Mouse (Mus musculus): ENCODE measurements around the gene Zc3hc1. TPM values are rescaled to one million over a fixed set of nuclear protein-coding genes. Genes with fewer than 3 reads are reported as not detected.
"Not testable (repeated sequence)": the region's sequence is repeated elsewhere in the genome, so short reads cannot be mapped to it uniquely, and the experiment has no call there.

The Zc3hc1 gene
- polyA plus RNA-seq, 1 experiment from 2014 or later = 62.9 TPM

DNA sequence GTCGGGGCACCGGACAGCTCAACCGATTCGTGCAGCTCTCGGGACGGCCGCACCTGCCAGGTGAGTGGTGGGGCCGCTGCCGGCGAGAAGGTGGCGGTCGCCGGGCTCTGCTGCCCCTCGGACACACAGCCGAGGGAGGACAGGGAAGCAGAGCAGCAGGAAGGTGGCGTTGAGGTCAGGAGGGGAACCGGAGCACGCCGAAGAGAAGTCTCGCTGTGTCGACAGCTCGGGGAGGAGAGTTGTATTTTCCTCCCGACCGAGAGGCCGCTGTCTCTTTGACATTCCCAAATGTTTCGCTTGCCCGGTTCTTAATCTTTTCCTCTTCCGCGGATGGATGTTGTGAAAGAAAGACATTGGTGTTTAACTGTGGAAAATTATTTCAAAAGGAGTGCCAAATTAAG, 11.3 kb upstream of the Zc3hc1 start:
- ATAC-seq (ENCODE audit: low FRiP score, low read depth) = peak; percentile 43
- Histone ChIP-seq H3K27ac (peak overlapping the region; percentile 74), H3K27me3 (replicated peaks) (no peaks in the 10 kb centered on the region), H3K9ac (peak overlapping the region; percentile 97), H3K4me2 (replicated peaks) (peak overlapping the region; percentile 65), H3K4me3 (peak overlapping the region; percentile 97), H3K36me3 (no peaks in the 10 kb centered on the region), H3K4me1 (peaks cover 4% of the 10 kb centered on the region; the same call in 1 of the 2 replicates), H3K9me3 (no peaks in the 10 kb centered on the region)
- WGBS = under 1% methylated on average over 29 of the region's 29 CpGs

- Histone ChIP-seq H3K9ac (peak within 1 kb of the TSS; percentile 97), H3K4me1 (peaks cover 4% of the 10 kb centered on the region; the same call in 1 of the 2 replicates), H3K4me3 (peak within 1 kb of the TSS; percentile 97), H3K36me3 (no peaks in the 10 kb centered on the region), H3K27ac (peak within 1 kb of the TSS; percentile 92), H3K27me3 (replicated peaks) (no peaks in the 10 kb centered on the region), H3K9me3 (no peaks in the 10 kb centered on the region), H3K4me2 (replicated peaks) (peak within 1 kb of the TSS; percentile 65)
- peak; percentile 100 for ATAC-seq (ENCODE audit: low FRiP score, low read depth)
- under 1% methylated on average over 41 of the region's 41 CpGs for WGBS
Measured at GRCm38 (mm10) chr6:30401308-30402015, 10.6 kb upstream of the Zc3hc1 start, which contains the start of gene Klhdc10. Gene Klhdc10, plus strand, starts transcription at chr6:30401868.

GRCm38 (mm10) chr6:30400716-30401115, 9.9 kb upstream of the Zc3hc1 start:
- no peaks in the 10 kb centered on the region for H3K36me3 ChIP-seq
- peak overlapping the region; percentile 92; the same call in 1 of the 2 replicates for H3K27ac ChIP-seq
- no peak for ATAC-seq (ENCODE audit: low FRiP score, low read depth)
- H3K4me1 ChIP-seq = peaks cover 4% of the 10 kb centered on the region; the same call in 1 of the 2 replicates
- H3K9me3 ChIP-seq = no peaks in the 10 kb centered on the region
- H3K4me3 ChIP-seq = peak overlapping the region; percentile 97
- peak overlapping the region; percentile 65 for H3K4me2 ChIP-seq (replicated peaks)
- H3K27me3 ChIP-seq (replicated peaks) = no peaks in the 10 kb centered on the region
- WGBS = 13% methylated on average over 7 of the region's 7 CpGs
- peak overlapping the region; percentile 55 for H3K9ac ChIP-seq

DNA sequence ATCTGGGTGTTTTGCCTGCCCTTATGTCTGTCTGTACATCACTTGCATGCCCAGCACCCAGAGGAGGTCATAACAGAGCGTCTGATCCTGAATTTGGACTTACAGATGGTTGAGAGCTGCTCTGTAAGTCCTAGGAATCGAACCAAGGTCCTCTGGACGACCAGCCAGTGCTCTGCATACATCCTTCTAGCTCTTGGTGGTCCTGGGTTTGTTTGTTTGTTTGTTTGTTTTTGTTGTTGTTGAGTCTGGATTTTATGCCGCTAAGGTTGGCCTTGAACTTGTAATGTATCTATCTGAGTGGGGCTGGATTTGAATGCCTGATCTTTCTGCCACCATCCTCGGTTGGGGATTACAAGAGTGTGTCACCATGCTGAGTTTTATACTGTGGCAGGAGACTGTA, 9.3 kb upstream of the Zc3hc1 start:
- no peaks in the 10 kb centered on the region for H3K9me3 ChIP-seq
- no peaks in the 10 kb centered on the region for H3K27me3 ChIP-seq (replicated peaks)
- ATAC-seq (ENCODE audit: low FRiP score, low read depth) = no peak
- no peak overlapping the region for H3K9ac ChIP-seq
- 86% methylated on average over 5 of the region's 5 CpGs for WGBS
- H3K4me3 ChIP-seq = no peak overlapping the region
- H3K36me3 ChIP-seq = no peaks in the 10 kb centered on the region
- peaks cover 4% of the 10 kb centered on the region; the same call in 1 of the 2 replicates for H3K4me1 ChIP-seq
- H3K27ac ChIP-seq = no peak overlapping the region
- H3K4me2 ChIP-seq (replicated peaks) = no peak overlapping the region

- Histone ChIP-seq H3K9ac (no peak overlapping the region), H3K9me3 (no peaks in the 10 kb centered on the region), H3K36me3 (peaks cover 3% of the 10 kb centered on the region), H3K27me3 (replicated peaks) (no peaks in the 10 kb centered on the region), H3K4me3 (no peak overlapping the region), H3K4me1 (no peaks in the 10 kb centered on the region), H3K4me2 (replicated peaks) (no peak overlapping the region), H3K27ac (no peak overlapping the region)
- 87% methylated on average over 7 of the region's 7 CpGs for WGBS
- ATAC-seq (ENCODE audit: low FRiP score, low read depth) = no peak
Measured at GRCm38 (mm10) chr6:30391996-30392395, 1.2 kb upstream of the Zc3hc1 start.

GRCm38 (mm10) chr6:30390271-30390670, 557 bp downstream of the Zc3hc1 start:
- not testable (repeated sequence) for H3K9me3 ChIP-seq; H3K4me1 ChIP-seq; H3K27ac ChIP-seq; H3K27me3 ChIP-seq (replicated peaks)
- Histone ChIP-seq H3K4me2 (replicated peaks) (peak overlapping the region; percentile 55), H3K4me3 (peak overlapping the region; percentile 77), H3K9ac (peak overlapping the region; percentile 73), H3K36me3 (peaks cover 19% of the 10 kb centered on the region)
- 24% methylated on average over 4 of the region's 4 CpGs for WGBS
- ATAC-seq (ENCODE audit: low FRiP score, low read depth) = peak; percentile 44; the same call in 1 of the 2 replicates

GRCm38 (mm10) chr6:30381116-30381515, 9.7 kb downstream of the Zc3hc1 start:
- ATAC-seq (ENCODE audit: low FRiP score, low read depth) = no peak
- no peak overlapping the region for H3K4me3 ChIP-seq
- WGBS = 85% methylated on average over 3 of the region's 3 CpGs
- no peaks in the 10 kb centered on the region for H3K4me1 ChIP-seq
- H3K36me3 ChIP-seq = peaks cover 83% of the 10 kb centered on the region
- no peak overlapping the region for H3K4me2 ChIP-seq (replicated peaks)
- H3K9ac ChIP-seq = no peak overlapping the region
- no peaks in the 10 kb centered on the region for H3K9me3 ChIP-seq
- no peaks in the 10 kb centered on the region for H3K27me3 ChIP-seq (replicated peaks)
- H3K27ac ChIP-seq = no peak overlapping the region

DNA sequence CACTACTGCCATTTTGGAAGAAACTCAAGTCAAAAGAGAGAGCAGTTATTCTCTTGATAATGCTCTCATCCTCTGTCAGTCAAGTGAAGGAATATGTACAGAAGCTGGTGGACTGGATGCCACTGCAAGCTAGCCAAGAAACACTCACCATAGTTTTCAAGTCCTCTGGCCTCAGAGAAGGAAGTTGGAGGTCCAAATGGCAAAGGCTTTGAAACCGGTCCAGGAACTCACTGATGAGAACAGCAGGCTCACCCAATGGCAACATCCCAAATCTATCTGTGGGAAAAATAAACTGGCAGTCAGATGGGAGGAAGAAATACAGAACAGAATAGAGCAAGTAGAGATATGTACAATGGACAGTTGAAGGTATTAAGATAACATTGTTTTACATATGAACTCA, 15.0 kb downstream of the Zc3hc1 start:
- peaks cover 90% of the 10 kb centered on the region for H3K36me3 ChIP-seq
- WGBS = 90% methylated on average over 1 of the region's 1 CpGs

GRCm38 (mm10) chr6:30374731-30375510, 15.9 kb downstream of the Zc3hc1 start:
- Histone ChIP-seq H3K4me3 (no peak overlapping the region), H3K9ac (no peak overlapping the region), H3K36me3 (peaks cover 90% of the 10 kb centered on the region), H3K4me1 (no peaks in the 10 kb centered on the region), H3K4me2 (replicated peaks) (no peak overlapping the region), H3K27ac (no peak overlapping the region), H3K9me3 (no peaks in the 10 kb centered on the region), H3K27me3 (replicated peaks) (no peaks in the 10 kb centered on the region)
- no peak for ATAC-seq (ENCODE audit: low FRiP score, low read depth)
- WGBS = 87% methylated on average over 16 of the region's 16 CpGs

More for the DNA sequence above, 15.0 kb downstream of the Zc3hc1 start:
- H3K9ac ChIP-seq = no peak overlapping the region
- no peaks in the 10 kb centered on the region for H3K4me1 ChIP-seq
- H3K4me3 ChIP-seq = no peak overlapping the region
- no peak overlapping the region for H3K27ac ChIP-seq
- H3K4me2 ChIP-seq (replicated peaks) = no peak overlapping the region
- no peak for ATAC-seq (ENCODE audit: low FRiP score, low read depth)
- H3K9me3 ChIP-seq = no peaks in the 10 kb centered on the region
- no peaks in the 10 kb centered on the region for H3K27me3 ChIP-seq (replicated peaks)

- H3K9me3 ChIP-seq = no peaks in the 10 kb centered on the region
- H3K27ac ChIP-seq = no peak overlapping the region
- WGBS = 93% methylated on average over 17 of the region's 17 CpGs
- no peak overlapping the region for H3K4me2 ChIP-seq (replicated peaks)
- H3K4me3 ChIP-seq = no peak overlapping the region
- no peaks in the 10 kb centered on the region for H3K27me3 ChIP-seq (replicated peaks)
- no peak for ATAC-seq (ENCODE audit: low FRiP score, low read depth)
- no peak overlapping the region for H3K9ac ChIP-seq
- peaks cover 95% of the 10 kb centered on the region for H3K36me3 ChIP-seq
- no peaks in the 10 kb centered on the region for H3K4me1 ChIP-seq
Measured at GRCm38 (mm10) chr6:30372627-30373369, 18.0 kb downstream of the Zc3hc1 start.

DNA sequence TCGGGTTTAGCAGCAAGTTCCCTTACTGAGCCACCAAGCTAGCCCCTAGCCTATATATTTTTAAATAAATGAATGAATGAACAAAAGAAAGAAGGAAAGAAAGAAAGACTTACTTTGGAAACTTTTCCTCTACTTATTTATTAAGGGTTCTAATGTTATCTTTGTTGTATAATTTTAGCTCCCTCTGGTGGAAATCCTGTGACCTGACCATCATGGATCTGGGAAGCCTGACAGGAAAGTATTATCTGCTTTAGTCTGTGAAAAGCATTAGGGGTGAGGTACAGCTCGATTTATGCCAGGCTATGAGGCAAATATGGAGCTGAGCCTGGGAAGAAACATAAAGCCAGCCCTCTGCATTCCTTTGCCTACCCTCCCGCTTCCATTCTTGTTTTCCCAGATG, 21.5 kb downstream of the Zc3hc1 start:
- H3K36me3 ChIP-seq = peaks cover 93% of the 10 kb centered on the region
- H3K4me1 ChIP-seq = no peaks in the 10 kb centered on the region
- H3K9me3 ChIP-seq = no peaks in the 10 kb centered on the region
- no peaks in the 10 kb centered on the region for H3K27me3 ChIP-seq (replicated peaks)
- H3K9ac ChIP-seq = no peak overlapping the region
- H3K4me2 ChIP-seq (replicated peaks) = no peak overlapping the region
- 91% methylated on average over 3 of the region's 3 CpGs for WGBS
- no peak overlapping the region for H3K4me3 ChIP-seq
- ATAC-seq (ENCODE audit: low FRiP score, low read depth) = no peak
- no peak overlapping the region for H3K27ac ChIP-seq

DNA sequence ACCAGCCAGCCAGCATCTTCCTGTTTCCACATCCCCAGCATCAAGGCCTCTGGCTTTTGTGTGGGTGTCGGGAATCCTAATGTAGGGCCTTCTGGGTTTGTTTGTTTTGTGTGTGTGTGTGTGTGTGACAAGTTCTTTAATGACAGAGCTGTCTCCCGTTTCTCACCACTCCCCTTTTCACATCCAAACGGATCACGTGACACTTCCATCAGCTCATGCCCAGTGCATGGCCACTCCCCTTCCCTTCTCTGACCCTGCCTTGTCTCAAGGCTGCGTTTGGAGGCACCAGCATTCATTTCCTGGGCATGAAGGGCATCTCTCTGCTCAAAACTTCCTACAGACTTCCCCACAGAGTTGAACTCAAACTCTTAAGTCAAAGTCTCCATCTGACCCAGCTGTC, 27.0 kb downstream of the Zc3hc1 start:
- Histone ChIP-seq H3K27ac (no peak overlapping the region), H3K4me2 (replicated peaks) (no peak overlapping the region), H3K9ac (no peak overlapping the region), H3K36me3 (peaks cover 45% of the 10 kb centered on the region), H3K4me1 (no peaks in the 10 kb centered on the region), H3K4me3 (no peak overlapping the region), H3K9me3 (no peaks in the 10 kb centered on the region), H3K27me3 (replicated peaks) (no peaks in the 10 kb centered on the region)
- ATAC-seq (ENCODE audit: low FRiP score, low read depth) = no peak
- 56% methylated on average over 5 of the region's 5 CpGs for WGBS

Measured in neural tube, embryonic 12.5 days (tissue).